Mouse (Mus musculus) cerebellum, adult 8-10 months (tissue): ENCODE measurements around the gene Phpt1.
A peak's percentile ranks its signal among the peaks of the same experiment; 100 is the strongest.
"Not testable (repeated sequence)": the region's sequence is repeated elsewhere in the genome, so short reads cannot be mapped to it uniquely, and the experiment has no call there.

Experiments
- DNase-seq: peaks from one replicate; pipeline ENCODE4 v3.0.0; 2022

The Phpt1 gene

GRCm38 (mm10) chr2:25558774-25559173, 16.2 kb downstream of the Phpt1 start:
- DNase-seq = no peak

- DNase-seq = no peak
Observed at GRCm38 (mm10) chr2:25557964-25558360, 17.1 kb downstream of the Phpt1 start.

- DNase-seq = peak; percentile 93
Observed at GRCm38 (mm10) chr2:25557221-25557963, 17.6 kb downstream of the Phpt1 start, which contains the start of gene Edf1. Edf1 (plus strand) TSS chr2:25557847.

DNA sequence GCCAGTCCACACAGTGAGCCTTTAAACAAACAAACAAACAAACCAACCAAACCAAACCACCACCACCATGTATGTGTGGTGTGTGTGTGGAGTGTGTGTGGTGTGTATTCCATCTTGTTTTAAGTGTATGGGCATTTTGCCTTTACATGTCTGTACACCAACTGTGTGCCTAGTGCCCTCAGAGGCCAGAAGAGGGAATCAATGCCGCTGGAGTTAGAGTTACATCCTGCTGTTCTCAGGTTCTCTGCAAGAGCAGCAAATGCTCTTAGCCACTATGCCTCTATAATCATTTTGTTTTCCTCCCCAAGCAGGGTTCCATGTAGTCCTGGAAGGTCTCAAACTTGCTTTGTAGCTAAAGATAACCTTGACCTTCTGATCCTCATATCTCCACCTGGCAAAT, 18.7 kb downstream of the Phpt1 start:
- no peak for DNase-seq

DNA sequence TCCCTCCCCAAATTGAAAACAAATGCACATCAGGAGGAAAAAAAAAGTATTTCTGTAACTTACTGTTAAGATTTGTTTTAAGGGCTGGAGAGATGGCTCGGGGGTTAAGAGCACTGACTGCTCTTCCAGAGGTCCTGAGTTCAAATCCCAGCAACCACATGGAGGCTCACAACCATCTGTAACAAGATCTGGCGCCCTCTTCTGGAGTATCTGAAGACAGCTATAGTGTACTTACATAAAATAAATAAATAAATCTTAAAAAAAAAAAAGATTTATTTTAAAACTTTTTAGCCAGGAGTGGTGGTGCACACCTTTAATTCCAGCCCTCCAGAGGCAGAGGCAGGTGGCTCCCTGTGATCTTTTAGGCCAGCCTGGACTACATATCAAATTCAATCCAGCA, 19.5 kb downstream of the Phpt1 start:
- DNase-seq = not testable (repeated sequence)

DNA sequence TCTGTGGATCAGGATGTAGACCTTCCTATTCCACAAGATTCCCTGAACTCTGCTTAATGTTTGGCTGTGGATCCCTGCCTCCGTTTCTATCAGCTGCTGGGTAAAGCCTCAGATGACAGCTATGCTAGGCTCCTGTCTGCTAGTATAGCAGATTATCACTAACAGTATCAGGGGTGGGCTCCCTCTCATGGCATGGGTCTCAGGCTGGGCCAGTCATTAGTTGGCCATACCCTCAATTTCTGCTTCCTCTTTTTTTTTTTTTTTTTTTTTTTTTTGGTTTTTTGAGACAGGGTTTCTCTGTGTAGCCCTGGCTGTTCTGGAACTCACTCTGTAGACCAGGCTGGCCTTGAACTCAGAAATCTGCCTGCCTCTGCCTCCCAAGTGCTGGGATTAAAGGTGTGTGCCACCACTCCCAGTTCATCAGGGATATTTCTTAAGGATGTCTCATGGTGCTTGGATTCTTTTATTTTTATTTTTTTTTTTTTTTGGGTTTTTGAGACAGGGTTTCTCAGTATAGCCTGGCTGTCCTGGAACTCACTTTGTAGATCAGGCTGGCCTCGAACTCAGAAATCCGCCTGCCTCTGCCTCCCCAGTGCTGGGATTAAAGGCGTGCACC, 21.7 kb downstream of the Phpt1 start:
- DNase-seq = not testable (repeated sequence)

DNA sequence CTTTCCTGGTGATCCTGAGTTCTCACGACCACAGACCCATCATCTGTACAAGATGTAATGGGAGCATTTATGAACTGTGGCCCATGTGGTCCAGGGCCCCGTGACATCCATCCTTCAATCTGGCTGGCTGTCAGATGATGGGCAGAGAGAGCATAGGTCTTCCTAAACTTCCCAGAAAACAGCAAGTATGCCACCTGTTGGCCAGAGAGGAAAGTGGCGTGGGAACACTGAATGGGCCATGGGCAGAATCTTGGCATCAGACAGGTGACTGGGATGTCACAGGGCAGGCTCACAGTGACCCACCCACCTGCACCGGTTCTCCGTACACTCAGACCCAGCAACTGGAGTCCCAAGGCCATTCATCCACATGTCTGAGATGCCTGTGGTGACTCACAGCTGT, 23.8 kb downstream of the Phpt1 start:
- DNase-seq = no peak

- DNase-seq = no peak
Observed at GRCm38 (mm10) chr2:25549021-25549991, 25.7 kb downstream of the Phpt1 start.

DNA sequence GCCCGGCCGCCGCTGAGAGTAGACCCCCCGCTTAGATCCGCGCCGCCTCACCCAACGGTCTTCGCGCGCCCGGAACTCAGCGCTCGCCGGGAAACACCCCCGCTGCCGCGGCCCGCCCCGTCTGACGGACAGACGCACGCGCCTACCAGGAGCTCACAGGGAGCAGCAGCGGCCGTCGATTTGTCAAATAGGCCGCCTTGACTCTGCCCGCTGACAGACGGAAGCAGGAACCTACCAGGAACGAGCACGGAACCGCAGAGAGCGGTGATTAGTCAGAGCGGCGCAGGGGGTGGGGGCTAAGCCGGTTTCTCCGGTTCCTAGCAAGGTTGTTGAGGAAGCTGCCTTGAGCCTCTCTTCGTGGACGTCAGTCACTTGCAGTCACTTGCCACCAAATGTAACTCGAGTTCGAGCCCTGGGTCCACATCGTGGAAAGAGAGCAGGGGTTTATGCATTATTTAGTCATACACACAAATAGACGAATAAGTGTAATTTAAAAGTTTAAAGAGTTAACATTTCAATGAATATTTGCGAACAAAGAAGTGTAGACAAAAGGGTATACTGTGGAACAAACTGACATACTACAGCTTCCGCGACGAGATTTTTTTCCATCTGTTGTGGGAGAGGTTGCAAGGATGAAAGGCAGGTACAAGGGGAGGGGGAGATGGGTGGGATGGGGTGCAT, 28.1 kb downstream of the Phpt1 start, which contains the start of gene Traf2:
Gene Traf2, minus strand, starts transcription at position 130 of the 681 bp plus-strand sequence.
- DNase-seq = peak; percentile 98

DNA sequence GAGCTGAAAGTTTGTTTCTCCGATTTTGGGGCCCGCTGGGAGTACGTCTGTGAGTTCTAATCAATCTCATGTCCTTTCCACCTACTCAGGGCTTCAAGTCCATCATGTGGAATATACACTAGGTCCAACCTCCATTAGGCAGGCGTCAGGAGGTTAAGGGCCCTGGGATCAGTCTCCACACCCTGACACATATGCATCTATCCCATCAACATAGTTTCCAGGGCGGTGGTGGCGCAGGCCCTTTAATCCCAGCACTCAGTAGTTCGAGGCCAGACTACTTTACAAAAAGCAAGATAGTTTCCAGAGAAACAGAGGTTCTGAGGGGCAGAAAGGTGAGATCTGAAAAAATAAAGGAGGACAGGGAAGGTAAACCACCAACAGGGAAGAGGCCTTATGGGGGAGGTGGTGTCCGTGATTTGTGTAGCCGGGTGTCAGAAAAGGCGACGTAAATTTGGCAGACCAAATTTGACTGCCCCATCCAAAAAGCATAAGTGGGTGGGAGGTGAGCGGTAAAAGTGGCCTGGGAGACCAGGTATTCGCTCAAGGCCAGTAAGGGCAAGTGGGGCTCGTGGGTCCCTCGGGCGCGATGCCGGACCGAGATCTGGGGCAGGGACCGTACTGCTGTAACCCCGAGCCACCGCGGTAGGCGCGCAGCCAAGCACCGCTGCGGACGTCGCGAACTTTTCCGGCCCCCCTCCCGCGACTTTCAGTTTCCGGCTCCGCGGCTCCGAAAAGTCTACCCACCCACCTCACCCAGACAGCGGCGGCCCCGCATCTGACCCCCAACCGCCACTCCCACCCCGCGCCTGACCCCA, 28.8 kb downstream of the Phpt1 start:
- DNase-seq = peak; percentile 61

- no peak for DNase-seq
Observed at GRCm38 (mm10) chr2:25541644-25542367, 33.2 kb downstream of the Phpt1 start.

DNA sequence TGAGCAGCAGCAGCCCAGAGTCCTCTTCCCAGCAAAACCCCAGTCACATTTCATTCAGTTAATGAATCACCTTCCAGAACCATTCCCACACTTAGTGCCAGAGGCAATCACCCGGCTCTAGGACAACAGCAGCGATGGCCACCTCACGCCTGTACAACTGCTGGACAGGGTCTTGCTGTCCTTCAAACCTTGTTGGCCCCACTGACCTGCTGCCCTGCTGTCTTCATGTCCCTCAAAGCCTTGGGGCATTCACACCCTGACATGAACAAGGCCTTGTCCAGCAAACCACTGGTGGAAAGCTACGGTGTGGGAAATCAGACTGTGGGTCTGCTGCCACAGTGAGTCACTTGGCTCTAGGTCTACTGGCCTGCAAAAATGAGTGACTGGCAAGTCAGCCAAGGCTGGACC, 34.5 kb downstream of the Phpt1 start:
- no peak for DNase-seq

DNA sequence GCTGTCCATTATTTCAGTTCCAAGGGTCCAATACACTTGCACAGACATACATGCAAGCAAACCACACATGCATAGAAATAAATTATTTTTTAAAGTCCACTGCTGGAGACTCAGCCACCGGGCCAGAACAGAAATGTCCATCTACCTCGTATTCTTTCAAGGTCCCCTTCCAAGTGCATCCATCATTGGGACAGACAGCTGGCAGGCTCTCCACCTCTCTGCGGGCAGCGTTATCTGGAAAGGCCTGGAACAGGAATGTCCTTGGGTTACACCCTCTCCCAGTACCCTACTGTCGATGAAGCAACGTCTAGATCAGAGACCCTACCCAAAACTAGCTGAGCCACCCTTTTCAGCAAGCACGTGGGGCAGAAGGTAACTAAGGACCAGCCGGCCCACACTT, 38.5 kb downstream of the Phpt1 start:
- no peak for DNase-seq

DNA sequence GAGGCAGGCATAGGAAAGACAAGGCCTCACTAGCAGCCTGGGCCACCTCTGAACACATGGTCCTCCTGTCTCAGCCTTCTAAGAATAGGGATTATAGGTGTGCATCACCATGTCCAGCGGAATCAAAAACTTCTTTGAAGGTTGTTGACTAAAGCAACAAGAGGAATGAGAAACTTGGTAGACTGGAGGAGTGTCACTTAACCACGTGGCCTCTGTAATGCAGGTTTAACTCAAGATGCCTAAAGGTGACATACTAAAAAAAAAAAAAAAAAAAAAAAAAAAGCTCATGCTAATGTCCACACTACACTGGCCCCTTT, 40.2 kb downstream of the Phpt1 start:
- no peak for DNase-seq

GRCm38 (mm10) chr2:25534178-25534865, 40.7 kb downstream of the Phpt1 start:
- DNase-seq = peak; percentile 79

DNA sequence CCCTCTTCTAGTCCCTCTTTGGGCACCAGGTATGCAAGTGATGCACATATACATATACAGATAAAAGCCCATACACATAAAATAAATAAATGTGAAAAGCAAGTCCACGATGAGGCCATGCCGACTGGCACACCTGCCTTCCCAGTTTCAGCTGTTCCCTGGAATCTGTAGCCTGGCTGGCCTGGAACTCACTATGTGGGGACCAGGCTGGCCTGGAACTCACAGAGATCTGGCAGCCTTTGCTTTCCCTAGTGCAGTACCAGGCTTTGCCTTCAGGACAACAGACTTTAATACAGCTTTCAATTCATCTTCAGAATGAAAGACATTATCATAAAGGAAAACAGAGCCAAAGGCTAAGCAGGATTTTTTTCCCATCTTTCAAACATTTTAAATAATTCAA, 41.3 kb downstream of the Phpt1 start:
- DNase-seq = no peak

DNA sequence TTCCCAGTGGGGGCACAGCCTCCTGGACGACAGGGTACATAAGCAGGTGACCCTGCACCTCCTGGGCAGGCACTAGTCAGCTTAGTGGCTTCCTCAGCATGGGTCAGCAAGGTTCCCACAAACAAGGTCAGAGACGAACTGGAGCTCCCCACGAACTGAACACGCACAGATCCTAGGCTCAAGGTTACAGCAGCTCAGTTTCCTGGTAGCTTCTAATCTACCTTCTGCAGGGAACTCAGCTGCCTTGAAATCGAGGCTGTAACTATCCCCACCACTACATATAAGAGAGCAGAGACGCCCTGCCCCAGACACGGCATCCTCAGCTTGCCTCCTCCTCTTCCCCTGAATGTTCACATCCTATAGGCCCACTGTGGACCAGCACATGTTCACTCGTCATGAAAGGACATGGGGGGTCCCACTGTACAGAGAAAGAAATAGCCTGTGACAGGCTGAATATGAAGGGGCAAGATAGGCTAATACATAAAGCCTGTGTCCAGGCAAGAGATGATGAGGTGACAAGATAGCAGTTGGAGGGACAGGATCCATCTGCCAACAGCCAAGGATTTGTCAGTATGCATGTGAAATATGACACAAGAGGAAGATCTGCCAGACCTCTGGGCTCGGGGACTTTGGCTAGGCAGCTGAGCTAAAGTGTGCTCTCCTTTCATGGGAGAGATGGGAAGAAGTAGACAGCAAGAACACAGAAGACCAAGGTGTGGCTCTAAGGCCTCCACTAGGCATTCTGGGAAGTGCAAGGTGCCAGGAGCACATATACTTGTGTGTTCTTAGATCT, 48.3 kb downstream of the Phpt1 start:
- DNase-seq = no peak
